Mouse (Mus musculus) hindbrain, embryonic 16.5 days (tissue): ENCODE data around the gene Tob1. TPM values are rescaled to one million over a fixed set of nuclear protein-coding genes. Genes with fewer than 3 reads are reported as not detected.
A peak's percentile ranks its signal among the peaks of the same experiment; 100 is the strongest.

Experiments
- ATAC-seq: fragments of 200-750 bp; cut with Nextera tagmentation; 2 replicates; pipeline ENCODE4 v1.8.0; 2017; ENCODE audit warnings: moderate TSS enrichment, moderate library complexity
- H3K27ac ChIP-seq: fragments of 300-500 bp; sonication (generic); 2 replicates; pipeline ENCODE4 v1.5.1; 2014; ENCODE audit warnings: low read depth, mild to moderate bottlenecking, control low read depth, low read length, moderate library complexity
- H3K27me3 ChIP-seq: fragments of 300-500 bp; sonication (generic); replicated peaks from 2 replicates; pipeline ENCODE4 v1.6.1; 2014; ENCODE audit warnings: low read length; ENCODE audit not compliant: control insufficient read depth, insufficient read depth
- H3K36me3 ChIP-seq: fragments of 300-500 bp; sonication (generic); 2 replicates; pipeline ENCODE4 v1.6.1; 2014; ENCODE audit warnings: mild to moderate bottlenecking, low read length, moderate library complexity, mixed read lengths; ENCODE audit not compliant: control insufficient read depth, insufficient read depth
- H3K4me1 ChIP-seq: fragments of 300-500 bp; sonication (generic); 2 replicates; pipeline ENCODE4 v1.6.1; 2014; ENCODE audit warnings: low read depth, low read length; ENCODE audit not compliant: control insufficient read depth, insufficient read depth
- H3K4me2 ChIP-seq: fragments of 300-500 bp; sonication (generic); 2 replicates; pipeline ENCODE4 v1.6.1; 2014; ENCODE audit warnings: mild to moderate bottlenecking, low read length, control low read depth, moderate library complexity
- H3K4me3 ChIP-seq: fragments of 300-500 bp; sonication (generic); 2 replicates; pipeline ENCODE4 v1.5.1; 2014; ENCODE audit warnings: mild to moderate bottlenecking, low read length, control low read depth, moderate library complexity
- H3K9ac ChIP-seq: fragments of 300-500 bp; sonication (generic); 2 replicates; pipeline ENCODE4 v1.6.1; 2014; ENCODE audit warnings: low read depth, mild to moderate bottlenecking, control low read depth, low read length, moderate library complexity
- H3K9me3 ChIP-seq: fragments of 300-500 bp; sonication (generic); 2 replicates; pipeline ENCODE4 v1.6.1; 2014; ENCODE audit warnings: mild to moderate bottlenecking, low read length, moderate library complexity; ENCODE audit not compliant: control insufficient read depth
- WGBS: fragments of 180-500 bp; shearing (Covaris S2); extraction: QIAGEN DNeasy Blood & Tissue Kit; methylation state at CpG from one replicate; pipeline ENCODE4 v1.1.7; 2014; 5-methylcytosine and 5-hydroxymethylcytosine counted together
- polyA plus RNA-seq: library from polyadenylated mRNA; unstranded; fragments of >200 nt; fragmentation: Nextera tagmentation; extraction: Ambion mirVana; gene quantifications from 2 replicates; pipeline ENCODE4 v1.2.1, GENCODE M21; 2015

Tob1 gene
- polyA plus RNA-seq, 1 experiment from 2014 or later: 29.1 TPM

DNA sequence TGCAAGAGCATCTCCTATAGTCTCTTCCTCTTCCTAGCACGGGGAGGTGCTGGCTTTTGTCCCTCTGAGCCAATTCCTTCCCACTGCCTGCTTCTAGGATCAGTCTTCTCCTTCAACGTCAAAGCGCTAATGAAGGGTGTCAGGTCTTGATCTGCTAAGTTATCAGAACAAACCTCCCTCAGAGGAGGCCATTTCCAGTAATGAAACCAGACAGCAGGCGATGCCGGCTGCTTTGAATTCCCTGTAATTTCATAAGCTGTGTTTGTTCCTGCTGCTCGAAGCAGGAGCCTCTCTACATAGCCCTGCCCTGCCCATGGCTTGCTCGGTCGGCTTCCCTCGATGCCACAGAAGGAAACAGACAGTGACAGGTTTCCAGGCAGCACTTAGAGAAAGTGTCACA is 33.1 kb downstream of the Tob1 start:
- WGBS: 50% methylated on average over 9 of the region's 9 CpGs

DNA sequence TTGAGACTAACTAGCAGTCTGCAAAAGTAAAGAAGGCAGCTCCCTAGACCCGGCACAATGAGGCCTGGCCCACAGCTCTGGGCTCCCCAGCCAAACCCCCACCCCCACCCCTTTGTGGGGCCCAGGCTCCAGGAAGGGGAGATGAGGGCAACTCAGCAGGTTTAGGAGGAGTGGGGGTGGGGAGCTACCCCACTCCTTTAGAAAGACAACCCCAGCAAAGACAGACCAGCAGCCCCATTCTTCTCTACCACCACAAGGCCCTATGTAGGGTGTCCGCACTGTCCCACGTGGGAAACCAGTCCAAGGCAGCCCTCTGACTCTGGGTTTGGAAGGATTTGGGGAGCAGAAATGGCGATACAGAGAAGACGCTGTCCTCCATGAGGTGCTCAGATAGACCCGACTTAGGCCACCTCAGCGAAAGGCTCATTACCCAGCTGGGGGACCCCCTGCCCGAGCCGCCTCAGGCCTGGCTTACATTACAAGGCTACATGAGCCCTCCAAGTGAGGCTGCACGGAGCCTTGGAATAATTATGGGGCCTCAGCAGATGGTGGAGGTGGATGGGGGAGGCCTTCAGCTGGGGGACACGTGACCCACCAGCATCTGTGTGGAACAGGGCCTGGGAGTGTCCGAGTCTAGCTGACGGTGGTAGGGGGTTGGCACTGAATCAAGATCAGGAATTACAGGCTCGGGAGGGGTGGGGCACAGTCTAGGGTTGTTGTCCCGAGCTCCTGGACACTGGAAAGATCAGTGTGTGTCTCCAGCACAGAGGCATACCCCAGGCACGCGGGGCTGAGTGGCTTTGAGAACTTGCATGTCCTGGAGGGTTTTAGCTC is 34.9 kb downstream of the Tob1 start, which contains the start of gene Wfikkn2:
Gene Wfikkn2 (minus strand): TSS at position 51 of the 834 bp plus-strand sequence.
- Histone ChIP-seq H3K4me1 (peaks cover 31% of the 10 kb centered on the region), H3K9ac (no peak within 1 kb of the TSS; the same call in 1 of the 2 replicates), H3K9me3 (no peaks in the 10 kb centered on the region), H3K27ac (peak within 1 kb of the TSS; percentile 77), H3K27me3 (no peaks in the 10 kb centered on the region), H3K4me2 (no peak within 1 kb of the TSS), H3K36me3 (no peaks in the 10 kb centered on the region), H3K4me3 (no peak within 1 kb of the TSS)
- peak; percentile 77 for ATAC-seq
- 30% methylated on average over 17 of the region's 17 CpGs for WGBS

More for the DNA sequence above, 33.1 kb downstream of the Tob1 start:
- no peak overlapping the region for H3K4me2 ChIP-seq
- peaks cover 31% of the 10 kb centered on the region for H3K4me1 ChIP-seq
- no peak overlapping the region for H3K4me3 ChIP-seq
- H3K9me3 ChIP-seq: no peaks in the 10 kb centered on the region
- no peak for ATAC-seq
- H3K36me3 ChIP-seq: no peaks in the 10 kb centered on the region
- no peaks in the 10 kb centered on the region for H3K27me3 ChIP-seq
- no peak overlapping the region for H3K9ac ChIP-seq
- peak overlapping the region; percentile 21 for H3K27ac ChIP-seq

- WGBS: 70% methylated on average over 8 of the region's 8 CpGs
- no peaks in the 10 kb centered on the region for H3K27me3 ChIP-seq
- no peak overlapping the region; the same call in 1 of the 2 replicates for H3K9ac ChIP-seq
- no peak overlapping the region for H3K4me3 ChIP-seq
- peak overlapping the region; percentile 77 for H3K27ac ChIP-seq
- no peaks in the 10 kb centered on the region for H3K9me3 ChIP-seq
- H3K36me3 ChIP-seq: no peaks in the 10 kb centered on the region
- H3K4me2 ChIP-seq: no peak overlapping the region
- ATAC-seq: peak; percentile 3; the same call in 1 of the 2 replicates
- H3K4me1 ChIP-seq: peaks cover 31% of the 10 kb centered on the region
Measured at GRCm38 (mm10) chr11:94246789-94247061, 35.5 kb downstream of the Tob1 start.

- no peak for ATAC-seq
- Histone ChIP-seq H3K9me3 (no peaks in the 10 kb centered on the region), H3K36me3 (no peaks in the 10 kb centered on the region), H3K4me2 (no peak overlapping the region), H3K27me3 (no peaks in the 10 kb centered on the region), H3K9ac (no peak overlapping the region), H3K4me3 (no peak overlapping the region), H3K27ac (no peak overlapping the region), H3K4me1 (no peaks in the 10 kb centered on the region)
- WGBS: 80% methylated on average over 9 of the region's 9 CpGs
Measured at GRCm38 (mm10) chr11:94253156-94253555, 41.9 kb downstream of the Tob1 start.

DNA sequence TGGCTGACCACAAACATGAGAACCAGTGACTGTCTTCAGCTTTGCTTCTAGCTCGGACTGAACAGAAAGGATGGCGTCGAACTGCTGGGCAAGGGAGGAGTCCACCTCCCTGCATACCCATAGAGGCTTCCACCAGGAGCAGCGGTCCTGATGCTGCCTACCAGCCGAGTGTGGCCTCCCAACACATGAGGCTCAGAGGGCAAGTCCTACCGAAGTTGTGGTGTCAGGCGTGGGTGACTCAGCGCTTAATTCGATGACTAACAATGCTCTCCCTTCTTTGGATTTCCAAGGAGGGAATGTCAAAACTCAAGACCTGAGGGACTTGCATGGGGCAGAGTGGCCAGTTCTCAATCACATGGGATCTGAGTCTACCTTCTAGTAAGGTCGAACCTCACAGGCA is 42.4 kb downstream of the Tob1 start:
- Histone ChIP-seq H3K9ac (no peak overlapping the region), H3K36me3 (no peaks in the 10 kb centered on the region), H3K4me1 (no peaks in the 10 kb centered on the region), H3K4me2 (no peak overlapping the region), H3K27ac (no peak overlapping the region), H3K9me3 (no peaks in the 10 kb centered on the region), H3K4me3 (no peak overlapping the region), H3K27me3 (no peaks in the 10 kb centered on the region)
- WGBS: 88% methylated on average over 10 of the region's 10 CpGs
- ATAC-seq: no peak

DNA sequence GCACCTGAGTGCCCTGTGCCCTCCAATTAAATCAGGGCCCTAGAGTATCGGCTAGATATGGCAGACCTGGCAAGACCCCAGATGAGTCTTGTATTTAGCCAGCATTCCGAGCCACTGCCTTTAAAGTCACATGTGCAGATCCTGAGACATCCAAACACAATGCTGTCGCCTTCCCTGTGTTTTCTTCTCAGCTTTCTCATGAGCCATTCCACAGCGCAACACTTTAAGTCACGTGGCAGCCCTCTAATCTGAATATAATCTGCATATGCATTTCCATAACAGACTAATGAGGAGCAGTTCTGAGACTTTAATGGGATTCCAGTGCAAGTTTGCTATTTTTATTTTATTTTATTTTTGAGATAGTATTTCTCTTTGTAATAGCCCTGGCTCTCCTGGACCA is 44.5 kb downstream of the Tob1 start:
- no peak overlapping the region for H3K27ac ChIP-seq
- H3K4me1 ChIP-seq: no peaks in the 10 kb centered on the region
- no peak overlapping the region for H3K4me2 ChIP-seq
- no peaks in the 10 kb centered on the region for H3K27me3 ChIP-seq
- no peaks in the 10 kb centered on the region for H3K36me3 ChIP-seq
- ATAC-seq: no peak
- H3K4me3 ChIP-seq: no peak overlapping the region
- WGBS: 43% methylated on average over 5 of the region's 5 CpGs
- H3K9me3 ChIP-seq: no peaks in the 10 kb centered on the region
- H3K9ac ChIP-seq: no peak overlapping the region

DNA sequence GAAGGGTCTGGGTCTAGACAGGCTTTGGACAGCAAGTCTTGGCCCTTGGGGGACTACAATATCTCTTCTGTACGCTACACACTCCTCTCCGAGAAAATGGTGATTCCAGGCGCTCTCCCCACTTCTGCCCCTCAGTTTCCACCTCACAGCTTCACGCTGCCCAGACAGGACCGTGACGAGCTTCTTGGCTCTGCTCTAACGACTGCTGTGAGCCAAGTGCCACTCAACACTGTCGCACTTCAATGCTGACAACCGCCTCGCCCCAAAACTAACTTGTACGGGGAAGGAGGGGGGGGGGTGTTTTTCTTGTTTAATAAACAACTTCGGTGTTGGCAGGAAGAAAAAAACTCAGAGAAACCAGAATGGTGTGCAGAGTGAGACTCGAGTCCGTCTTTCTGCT is 46.7 kb downstream of the Tob1 start:
- no peaks in the 10 kb centered on the region for H3K4me1 ChIP-seq
- no peak for ATAC-seq
- H3K36me3 ChIP-seq: no peaks in the 10 kb centered on the region
- H3K9me3 ChIP-seq: no peaks in the 10 kb centered on the region
- no peak overlapping the region for H3K4me3 ChIP-seq
- WGBS: 66% methylated on average over 14 of the region's 14 CpGs
- no peaks in the 10 kb centered on the region for H3K27me3 ChIP-seq
- no peak overlapping the region for H3K27ac ChIP-seq
- no peak overlapping the region for H3K9ac ChIP-seq
- H3K4me2 ChIP-seq: no peak overlapping the region

DNA sequence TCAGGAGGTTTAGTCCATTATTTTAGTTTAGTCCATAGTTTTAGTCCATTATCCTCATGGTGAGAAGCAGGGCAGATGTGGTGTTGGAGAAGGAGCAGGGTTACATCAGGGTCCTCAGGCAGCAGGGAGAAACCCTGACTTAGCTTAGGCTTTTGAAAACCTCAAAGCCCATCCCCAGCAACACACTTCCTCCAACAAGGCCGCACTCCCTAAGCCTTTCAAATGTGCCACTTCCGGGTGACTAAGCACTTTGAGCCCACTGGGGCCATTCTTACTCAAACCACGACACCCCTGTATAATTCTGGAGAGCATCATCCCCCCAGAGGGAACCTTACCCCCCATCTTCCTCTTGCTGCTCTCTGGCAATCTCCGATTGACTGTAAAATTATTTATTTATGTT is 48.6 kb downstream of the Tob1 start:
- Histone ChIP-seq H3K4me1 (no peaks in the 10 kb centered on the region), H3K27me3 (no peaks in the 10 kb centered on the region), H3K27ac (no peak overlapping the region), H3K4me3 (no peak overlapping the region), H3K9me3 (no peaks in the 10 kb centered on the region), H3K36me3 (no peaks in the 10 kb centered on the region), H3K4me2 (no peak overlapping the region), H3K9ac (no peak overlapping the region)
- WGBS: 61% methylated on average over 4 of the region's 4 CpGs
- no peak for ATAC-seq

DNA sequence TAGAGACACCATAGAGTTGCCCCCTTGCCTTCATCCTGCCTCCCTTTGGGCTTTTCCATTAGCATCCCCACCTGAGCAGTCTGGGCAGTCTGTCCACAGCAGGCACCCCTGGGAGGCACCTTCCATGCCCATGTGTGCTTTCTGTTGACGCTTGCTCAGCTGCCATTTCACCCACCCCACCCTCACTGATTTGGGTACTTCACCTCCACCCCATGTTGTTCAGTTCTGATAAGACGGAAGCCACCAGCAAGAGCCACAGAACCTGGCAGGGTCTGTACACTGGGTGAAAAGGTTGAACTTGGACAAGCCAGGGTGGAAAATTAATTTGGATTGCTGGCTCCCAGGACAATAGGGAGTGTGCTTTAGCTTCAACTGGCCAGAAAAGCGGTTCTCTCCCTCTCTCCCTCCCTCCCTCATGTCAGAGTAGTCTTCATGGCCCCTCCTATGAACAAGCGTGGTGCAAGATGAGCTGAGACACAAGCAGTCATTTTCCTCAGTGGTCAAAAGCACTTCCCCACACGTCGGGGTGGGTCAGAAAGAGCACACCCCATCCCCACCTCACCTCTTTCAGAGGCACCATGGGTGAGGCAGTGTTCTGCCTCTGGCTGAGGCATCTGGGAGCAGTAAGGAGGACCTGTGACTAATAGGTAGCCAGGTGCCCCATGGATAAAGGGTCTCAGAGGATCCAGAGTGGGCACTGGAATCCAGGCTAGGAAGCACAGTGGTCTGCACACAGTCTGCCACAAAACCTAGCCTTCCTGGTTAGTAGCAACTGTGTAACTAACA is 50.5 kb downstream of the Tob1 start:
- Histone ChIP-seq H3K9me3 (no peaks in the 10 kb centered on the region), H3K9ac (no peak overlapping the region), H3K4me3 (no peak overlapping the region), H3K27me3 (no peaks in the 10 kb centered on the region), H3K27ac (no peak overlapping the region), H3K4me2 (no peak overlapping the region), H3K4me1 (peaks cover 2% of the 10 kb centered on the region; the same call in 1 of the 2 replicates), H3K36me3 (no peaks in the 10 kb centered on the region)
- ATAC-seq: no peak
- 67% methylated on average over 6 of the region's 6 CpGs for WGBS
